Mouse (Mus musculus) heart, adult 18-20 months (tissue): ENCODE data around the gene Cep57l1. TPM values are rescaled to one million over a fixed set of nuclear protein-coding genes. Genes with fewer than 3 reads are reported as not detected.

Experiments
- DNase-seq, 2 experiments: peaks; one replicate each; pipeline ENCODE4 v3.0.0; 2021 to 2022; ENCODE audit warnings: mixed read lengths in 1 of 2
- total RNA-seq, 2 experiments: library from RNA; stranded (reverse); gene quantifications; 2 replicates each; pipeline ENCODE4 v1.2.3; 2021

The Cep57l1 gene
- total RNA-seq, 2 experiments from 2014 or later, result 2.0 to 2.9 TPM

DNA sequence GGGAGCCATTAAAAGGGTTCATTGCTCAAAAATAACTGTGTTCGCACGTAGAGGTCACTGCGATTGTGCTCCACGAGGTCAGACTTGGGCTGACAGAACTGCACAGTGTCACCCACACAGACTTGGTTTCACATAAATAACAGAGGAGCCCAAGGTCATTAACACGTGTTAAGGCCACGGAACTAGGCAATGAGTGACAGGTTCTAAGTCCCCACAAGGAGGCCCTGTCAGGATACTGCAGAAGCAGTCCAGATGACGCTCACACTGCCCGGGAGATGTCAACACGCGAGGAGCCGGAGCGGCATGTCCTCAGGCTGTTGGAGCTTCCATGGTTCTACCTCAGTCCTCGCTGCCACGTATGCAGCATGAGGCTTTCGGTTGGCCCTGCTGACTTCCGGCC is 72.4 kb downstream of the Cep57l1 start:
- no peak for DNase-seq

- DNase-seq, result no peak
Measured at GRCm38 (mm10) chr10:41735398-41735797, 74.3 kb downstream of the Cep57l1 start.

DNA sequence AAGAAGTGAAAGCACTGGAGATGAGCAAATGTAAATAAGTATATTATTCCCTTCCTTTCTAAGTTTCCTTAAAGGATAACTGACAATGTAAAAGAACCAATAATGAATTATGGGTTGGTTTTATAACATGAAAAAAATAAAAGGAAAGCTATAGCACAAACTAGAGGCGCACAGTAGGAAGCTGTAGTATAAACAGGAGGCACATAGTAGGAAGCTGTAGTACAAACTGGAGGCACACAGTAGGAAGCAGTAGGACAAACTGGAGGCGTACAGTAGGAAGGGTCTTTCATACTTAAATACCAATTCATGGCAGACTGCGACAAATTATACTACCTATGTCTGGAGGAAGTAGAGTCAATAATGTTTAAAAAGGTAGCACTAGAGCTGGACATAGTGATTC is 76.5 kb downstream of the Cep57l1 start:
- no peak for DNase-seq

DNA sequence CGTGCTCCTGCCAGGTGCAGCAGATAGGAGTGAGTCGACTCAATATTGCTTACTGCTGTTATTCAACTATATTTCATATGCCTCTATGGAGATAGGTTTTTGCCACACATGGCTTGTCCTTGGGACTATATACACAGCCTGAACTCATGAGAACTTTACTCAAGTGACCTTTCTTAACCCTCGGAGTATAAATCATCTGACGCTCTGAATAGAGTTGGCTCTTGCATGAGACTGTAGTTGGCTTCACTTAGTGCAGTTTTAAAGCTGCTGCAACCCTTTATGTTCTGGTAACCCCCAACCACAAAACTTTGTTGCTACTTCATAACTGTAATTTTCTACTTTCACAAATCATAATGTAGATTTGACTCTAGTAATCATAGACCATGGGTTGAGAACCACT is 77.7 kb downstream of the Cep57l1 start:
- no peak for DNase-seq

- DNase-seq, result no peak
Measured at GRCm38 (mm10) chr10:41730746-41731145, 78.9 kb downstream of the Cep57l1 start.

GRCm38 (mm10) chr10:41726215-41726614 is 83.5 kb downstream of the Cep57l1 start:
- no peak for DNase-seq

- DNase-seq, result no peak
Measured at GRCm38 (mm10) chr10:41719587-41719986, 90.1 kb downstream of the Cep57l1 start.

DNA sequence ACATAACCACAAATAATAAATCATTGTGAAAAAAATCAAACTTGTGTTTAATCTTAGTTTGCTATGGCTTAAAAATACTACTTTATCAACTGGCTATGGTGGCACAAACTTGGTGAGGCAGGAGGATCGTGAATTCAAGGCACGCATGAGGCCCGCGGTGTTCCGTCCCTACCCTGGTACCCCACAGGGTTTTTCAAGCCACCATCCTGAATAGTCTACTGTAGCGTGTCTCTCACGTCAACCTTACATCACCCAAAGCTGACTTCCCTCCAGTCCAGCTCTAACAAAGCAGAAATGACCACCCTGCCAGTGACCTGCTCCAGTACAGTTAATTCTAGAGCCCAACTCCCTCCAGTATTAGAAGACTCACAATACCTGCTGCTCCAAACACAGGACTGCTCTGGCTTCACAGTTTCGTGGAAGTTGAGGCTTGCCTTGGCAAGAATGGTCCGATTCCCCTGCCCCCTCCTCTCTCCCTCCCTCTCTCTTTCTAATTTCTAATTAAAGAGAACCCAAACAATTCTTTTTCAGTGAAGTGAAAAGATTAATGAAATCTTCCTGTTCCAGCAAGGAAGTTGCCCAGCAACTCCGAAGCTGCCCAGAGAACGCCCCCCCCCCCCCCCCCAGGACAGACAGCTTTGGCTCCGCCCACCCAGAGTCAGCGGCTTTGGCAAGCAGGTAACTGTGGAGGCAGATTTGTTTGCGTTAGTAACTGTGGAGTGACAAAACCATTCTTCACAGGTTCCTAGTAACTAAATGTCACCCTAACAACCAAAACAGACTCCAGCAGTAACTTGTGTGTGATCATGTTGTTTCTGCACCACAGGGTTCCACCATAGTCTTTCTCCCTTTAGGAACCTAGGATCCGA is 93.4 kb downstream of the Cep57l1 start, which contains the start of gene Ccdc162:
Gene Ccdc162 (minus strand): TSS at position 606 of the 869 bp plus-strand sequence.
- DNase-seq, result no peak

DNA sequence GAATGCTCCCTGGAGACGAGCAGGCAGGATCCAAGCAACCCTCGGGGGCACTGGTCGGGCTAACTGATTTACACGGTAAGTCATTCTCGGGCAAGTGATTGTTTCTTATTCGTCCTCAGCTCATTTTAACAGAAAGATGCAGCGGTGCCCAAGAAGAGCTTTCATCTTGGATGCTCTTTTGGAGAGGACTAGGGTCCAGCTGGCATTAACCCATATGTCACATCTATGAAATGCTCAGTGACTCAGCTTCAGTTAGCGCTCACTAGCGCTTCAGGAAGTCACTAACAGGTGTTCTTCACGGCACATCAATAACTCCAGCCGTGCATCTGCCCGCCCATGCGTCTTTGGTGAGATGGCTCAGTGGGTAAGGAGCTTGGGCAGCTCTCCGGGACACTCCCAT is 94.1 kb downstream of the Cep57l1 start:
- no peak for DNase-seq

DNA sequence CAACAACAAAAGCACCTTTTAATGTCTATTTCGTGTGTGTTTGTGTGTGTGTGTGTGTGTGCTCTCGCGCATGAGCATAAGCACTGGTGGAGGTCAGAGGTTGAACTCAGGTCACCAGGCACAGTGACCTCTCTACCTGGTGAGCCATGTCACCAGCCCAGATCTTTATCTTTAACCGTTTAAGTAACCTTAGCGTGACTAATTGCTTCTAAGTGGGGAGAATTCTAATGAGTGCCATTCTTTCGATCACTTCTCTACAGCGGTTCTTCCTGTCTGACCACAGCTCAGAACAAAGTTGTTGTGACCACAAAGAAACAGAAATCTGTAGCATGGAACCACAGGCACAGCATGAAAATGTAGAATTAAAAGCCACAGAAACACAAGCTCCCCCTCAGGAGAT is 98.2 kb downstream of the Cep57l1 start:
- DNase-seq, result no peak

DNA sequence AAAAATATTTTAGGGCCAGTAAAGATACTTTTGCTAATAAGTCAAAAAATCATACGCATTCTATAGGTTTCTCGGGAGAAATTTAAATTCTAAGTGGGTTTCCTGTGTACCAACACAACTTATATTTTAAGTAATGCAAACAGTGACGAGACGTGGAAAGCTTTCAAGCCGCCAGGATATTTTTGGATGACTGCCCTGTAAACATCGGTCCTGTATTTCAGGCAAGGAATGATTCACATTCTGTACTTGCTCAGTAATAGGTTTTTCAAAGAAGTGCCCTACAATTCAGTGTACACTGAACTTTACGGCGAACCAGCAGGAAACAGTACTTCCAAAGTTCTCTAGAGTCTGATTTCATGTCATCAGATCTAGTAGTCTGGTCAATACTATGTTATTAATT is 98.9 kb downstream of the Cep57l1 start:
- DNase-seq, result peak; percentile 37 to 47

- DNase-seq, result peak; percentile 42 to 67
Measured at GRCm38 (mm10) chr10:41709341-41709740, 100.3 kb downstream of the Cep57l1 start.

DNA sequence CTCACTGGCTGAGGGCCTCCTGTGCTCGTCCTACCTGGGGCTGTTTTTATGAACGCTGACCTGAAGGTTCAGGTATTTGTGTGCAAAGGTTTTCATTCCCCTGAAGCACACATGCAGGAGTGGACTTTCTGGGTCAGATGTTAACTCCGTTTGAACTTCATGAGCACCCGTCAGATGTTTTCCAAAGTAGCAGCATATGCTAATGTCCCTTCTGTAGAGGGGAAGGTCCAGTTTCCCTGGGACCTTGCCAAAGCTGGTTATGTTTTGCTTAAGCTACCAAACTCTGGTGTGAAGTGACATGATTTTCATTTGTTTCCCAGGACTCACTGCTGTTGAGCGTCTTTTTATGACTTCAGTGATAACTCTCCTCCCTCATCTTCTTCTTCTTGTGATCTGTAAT is 110.0 kb downstream of the Cep57l1 start:
- no peak for DNase-seq

DNA sequence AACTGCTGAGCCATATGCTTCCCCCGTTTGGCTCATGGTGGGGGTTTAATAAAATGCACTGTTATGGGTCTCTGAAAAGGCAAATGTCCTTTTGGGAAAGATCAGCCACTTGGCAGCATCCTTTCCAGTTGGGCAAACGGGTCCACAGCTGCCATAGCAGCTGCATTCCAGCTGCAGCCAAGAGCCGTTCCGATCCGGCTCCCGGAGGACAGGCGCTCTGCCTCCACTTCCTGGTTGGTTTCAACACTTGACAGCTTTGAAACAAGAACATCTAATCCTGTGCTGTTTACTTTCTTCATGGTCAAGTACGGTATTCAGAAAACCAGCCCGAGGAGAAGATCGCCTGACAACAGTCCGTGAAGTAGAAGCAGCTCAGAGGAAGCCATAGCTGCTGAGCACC is 112.6 kb downstream of the Cep57l1 start:
- DNase-seq, result peak in 1 of 2 experiments; percentile 35

DNA sequence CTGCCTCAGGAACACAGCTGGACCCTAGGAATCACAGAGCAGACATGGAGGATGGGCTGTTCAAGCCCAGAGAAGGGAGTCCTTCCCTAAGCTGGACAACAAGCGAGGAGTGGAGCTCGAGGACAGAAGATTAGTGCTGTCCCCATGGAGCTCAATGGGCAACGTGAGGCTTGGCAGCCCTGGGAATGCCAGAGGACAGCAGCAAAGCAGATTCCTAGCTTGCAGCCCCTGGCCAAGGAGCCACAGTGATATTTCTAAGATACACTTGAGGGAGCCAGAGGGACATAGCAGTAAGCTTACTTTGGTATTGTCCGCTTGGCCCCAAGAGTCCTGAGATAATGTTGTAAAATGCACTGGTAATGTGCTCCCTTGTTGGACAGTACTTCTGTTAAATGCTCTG is 118.7 kb downstream of the Cep57l1 start:
- DNase-seq, result no peak

DNA sequence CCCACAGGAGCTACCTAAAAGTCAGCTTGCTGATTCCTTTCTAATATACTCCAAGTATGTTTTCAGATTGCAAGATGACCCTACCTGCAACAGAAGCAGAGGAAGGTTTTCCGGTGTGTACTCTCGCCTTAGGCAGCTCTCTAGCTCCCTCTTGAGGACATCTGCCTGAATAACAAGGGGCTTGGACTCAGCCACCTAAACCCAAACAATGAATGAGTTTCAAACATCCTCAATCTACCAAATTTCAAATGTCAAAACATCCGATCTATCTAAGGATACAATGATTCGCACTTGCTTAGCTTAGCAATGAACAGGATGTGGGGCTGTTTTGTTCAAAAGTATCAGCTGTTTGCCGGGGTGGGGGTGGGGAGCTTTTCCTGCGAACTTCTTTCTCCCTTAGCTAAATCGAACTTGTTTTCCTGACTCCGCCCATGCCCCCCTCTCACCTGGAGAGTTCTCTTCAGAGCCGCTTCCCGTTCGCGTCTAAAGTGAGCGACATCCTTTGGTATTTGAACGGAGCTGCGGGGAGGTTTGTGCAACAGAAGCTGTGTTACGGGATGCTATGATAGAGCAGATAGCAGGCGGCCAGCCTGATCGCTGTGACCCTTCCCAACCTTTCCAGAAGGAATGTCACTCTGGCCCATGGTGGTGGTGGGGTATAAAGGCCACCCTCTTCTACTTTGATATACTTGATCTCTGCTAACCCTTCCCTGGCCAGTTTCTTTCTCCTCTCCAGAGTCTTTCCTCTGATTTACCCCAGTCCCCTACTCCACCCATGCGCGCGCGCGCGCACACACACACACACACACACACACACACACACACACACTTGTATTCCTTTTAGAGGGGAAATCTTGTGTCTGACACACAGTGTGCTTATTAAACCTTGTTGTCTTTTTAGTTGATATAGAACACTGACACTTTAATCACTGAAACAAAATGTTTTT is 119.5 kb downstream of the Cep57l1 start:
- peak; percentile 49 to 82 for DNase-seq

DNA sequence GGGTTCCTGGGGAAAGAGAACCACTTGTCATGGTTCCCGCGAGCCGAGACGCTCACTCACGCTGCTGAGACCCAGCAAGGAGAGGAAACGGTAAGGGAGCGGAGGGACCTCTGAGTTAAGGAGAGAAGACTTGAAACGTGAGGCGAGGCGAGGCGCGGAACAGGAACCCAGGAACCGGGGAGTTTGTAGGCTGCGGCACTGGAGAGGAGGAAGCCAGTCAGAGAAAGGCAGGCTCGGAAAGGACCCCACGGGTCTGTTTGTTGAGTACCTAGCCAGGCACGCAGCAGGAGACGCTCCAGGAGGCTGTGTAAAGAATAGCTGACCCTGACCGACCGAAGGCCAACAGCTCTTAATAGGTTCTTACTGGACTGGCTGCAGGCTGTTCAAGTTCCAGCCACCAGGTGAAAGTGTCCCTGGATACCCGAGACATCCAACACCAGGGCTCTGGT is 125.1 kb downstream of the Cep57l1 start:
- DNase-seq, result peak; percentile 3 to 19

DNA sequence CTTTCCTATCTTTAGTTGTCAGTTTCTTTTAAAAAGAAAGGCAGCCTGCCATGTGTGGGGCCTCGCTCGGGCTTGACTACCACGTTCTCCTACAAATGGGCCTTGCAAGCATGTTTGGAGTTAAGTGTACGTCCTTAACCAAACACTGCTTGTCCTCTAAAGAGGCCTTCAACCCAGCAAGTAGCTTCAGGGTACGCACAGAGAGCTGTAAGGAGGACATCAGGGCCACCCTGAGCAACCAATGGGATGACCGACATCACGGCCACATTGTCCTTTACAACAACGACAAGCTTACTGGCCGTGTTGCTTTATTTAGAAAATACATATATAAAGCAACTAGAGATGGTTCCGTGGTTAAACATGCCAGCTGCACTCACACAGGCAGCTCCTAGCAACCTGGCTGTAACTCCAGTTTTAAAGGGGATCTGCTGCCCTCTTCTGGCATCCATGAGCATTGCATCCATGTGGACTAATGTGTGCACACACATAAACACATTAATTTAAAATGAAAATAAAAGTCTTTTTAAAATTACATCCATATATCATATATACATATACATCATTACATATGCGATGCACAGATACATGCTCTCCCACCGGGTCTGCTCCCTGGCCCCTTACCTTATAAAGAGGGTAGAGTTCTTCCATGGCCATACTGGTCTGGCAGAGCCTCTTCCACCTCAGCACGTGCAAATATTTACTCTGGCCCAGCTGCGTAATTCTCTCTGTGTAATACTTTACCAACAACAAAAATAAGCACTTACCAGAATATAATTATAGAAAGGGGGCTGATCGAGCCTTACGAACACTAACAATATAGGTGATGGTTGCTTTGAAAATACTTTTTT is 126.9 kb downstream of the Cep57l1 start:
- DNase-seq, result peak; percentile 78 to 93

GRCm38 (mm10) chr10:41678746-41679360 is 130.8 kb downstream of the Cep57l1 start:
- peak; percentile 54 to 57 for DNase-seq

GRCm38 (mm10) chr10:41677396-41677795 is 132.3 kb downstream of the Cep57l1 start:
- no peak for DNase-seq

DNA sequence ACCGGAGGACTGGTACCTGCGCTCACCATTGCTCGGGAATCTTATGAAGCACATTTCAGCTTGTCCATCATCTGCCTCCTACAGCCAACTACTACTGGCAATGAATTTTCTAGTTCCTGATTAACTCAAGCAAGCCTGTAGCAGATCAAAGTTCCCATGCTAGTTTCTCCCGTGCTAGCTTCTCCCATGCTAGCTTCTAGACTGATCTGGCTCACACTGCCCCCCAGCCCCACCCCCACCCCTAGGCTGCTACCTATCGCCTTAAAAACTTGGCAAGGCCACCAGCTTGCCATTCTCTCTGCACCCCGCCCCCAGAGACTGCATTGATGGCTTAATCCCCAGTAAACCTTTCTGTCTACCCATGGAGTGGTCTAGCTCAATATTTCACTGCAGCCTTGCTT is 133.0 kb downstream of the Cep57l1 start:
- no peak for DNase-seq
